Mouse (Mus musculus) ovary, adult 18-20 months (tissue): ENCODE measurements around the gene Hist1h2ag.

ENCODE experiments used
- DNase-seq: peaks from one replicate; pipeline ENCODE4 v3.0.0; 2022; ENCODE audit warnings: low spot score, mixed read lengths

Gene Hist1h2ag

DNA sequence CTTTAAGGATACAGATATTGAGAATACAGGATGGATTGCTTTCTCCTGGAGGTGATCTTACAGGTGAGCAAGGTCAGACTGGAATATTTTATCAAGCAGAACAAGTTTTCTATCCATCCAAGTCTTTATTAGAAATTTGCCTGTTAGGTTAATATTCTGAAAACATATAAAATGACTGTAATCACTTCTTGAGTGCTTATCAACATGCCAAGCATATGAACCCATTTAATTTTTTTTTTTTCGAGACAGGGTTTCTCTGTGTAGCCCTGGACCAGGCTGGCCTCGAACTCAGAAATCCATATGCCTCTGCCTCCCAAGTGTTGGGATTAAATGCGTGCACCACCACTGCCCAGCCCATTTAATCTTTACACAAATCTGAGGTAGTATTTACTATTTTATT lies 5.8 kb downstream of the Hist1h2ag start:
- DNase-seq, result no peak

DNA sequence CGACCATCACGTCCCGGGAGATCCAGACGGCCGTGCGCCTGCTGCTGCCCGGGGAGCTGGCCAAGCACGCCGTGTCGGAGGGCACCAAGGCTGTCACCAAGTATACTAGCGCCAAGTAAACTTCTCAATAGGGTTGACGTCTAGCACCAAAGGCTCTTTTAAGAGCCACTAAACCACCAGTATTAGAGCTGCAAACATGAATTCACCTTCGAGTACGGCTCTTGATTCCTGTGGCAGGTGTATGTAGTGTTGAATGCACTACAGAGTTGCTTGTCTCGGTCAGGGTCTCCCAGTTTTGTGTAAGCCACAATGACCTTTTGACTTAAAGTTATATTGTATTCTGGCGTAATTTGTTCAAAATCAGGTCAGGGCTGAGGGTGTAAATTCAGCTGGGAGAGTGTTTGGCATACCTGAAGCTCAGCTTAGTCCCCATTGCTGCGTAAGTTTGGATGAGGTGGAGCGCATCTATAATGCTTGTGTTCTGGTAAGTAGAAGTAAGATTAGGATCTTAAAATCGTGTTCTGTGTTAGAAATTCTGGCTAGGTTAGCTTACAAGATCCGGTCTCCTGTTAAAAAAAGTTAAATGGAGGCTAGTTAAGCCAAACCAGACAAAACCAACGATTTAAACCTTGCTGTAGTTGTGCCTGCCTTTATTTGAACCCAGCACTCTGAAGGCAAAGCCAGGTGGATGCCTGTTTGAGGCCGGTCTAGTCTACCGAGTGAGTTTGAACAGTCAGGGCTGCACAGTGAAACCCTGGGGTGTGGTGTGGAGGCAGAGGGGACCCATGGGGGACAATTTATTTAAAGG lies 6.4 kb downstream of the Hist1h2ag start:
- DNase-seq, result no peak

DNA sequence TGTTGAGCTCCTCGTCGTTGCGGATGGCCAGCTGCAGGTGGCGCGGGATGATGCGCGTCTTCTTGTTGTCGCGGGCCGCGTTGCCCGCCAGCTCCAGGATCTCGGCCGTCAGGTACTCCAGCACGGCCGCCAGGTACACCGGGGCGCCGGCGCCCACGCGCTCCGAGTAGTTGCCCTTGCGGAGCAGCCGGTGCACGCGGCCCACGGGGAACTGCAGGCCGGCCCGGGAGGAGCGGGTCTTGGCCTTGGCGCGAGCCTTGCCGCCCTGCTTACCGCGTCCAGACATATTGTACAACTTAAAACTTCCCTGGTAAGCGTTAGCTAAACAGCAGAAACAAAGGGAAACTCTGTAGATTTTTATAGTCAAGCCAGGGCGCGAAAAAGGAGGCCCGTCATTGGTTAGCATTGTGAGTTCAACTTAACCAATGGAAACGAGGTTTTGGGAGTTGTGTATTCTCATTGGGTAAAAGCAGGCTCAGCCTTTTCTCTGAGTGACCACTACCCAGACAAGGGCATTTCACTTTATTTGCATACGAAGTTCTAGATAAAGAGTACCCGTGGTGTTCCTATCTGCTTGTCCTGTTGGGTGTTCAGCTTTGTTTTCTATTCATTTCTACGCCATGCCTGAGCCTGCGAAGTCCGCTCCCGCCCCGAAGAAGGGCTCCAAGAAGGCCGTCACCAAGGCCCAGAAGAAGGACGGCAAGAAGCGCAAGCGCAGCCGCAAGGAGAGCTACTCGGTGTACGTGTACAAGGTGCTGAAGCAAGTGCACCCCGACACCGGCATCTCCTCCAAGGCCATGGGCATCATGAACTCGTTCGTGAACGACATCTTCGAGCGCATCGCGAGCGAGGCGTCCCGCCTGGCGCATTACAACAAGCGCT lies 7.2 kb downstream of the Hist1h2ag start, which contains the start of the genes Hist1h2ah and Hist1h2bk:
TSS of gene Hist1h2ah (minus strand) at position 302 of the 882 bp plus-strand sequence.
TSS of gene Hist1h2bk (plus strand) at position 604 of the 882 bp plus-strand sequence.
- DNase-seq, result peak; percentile 77

DNA sequence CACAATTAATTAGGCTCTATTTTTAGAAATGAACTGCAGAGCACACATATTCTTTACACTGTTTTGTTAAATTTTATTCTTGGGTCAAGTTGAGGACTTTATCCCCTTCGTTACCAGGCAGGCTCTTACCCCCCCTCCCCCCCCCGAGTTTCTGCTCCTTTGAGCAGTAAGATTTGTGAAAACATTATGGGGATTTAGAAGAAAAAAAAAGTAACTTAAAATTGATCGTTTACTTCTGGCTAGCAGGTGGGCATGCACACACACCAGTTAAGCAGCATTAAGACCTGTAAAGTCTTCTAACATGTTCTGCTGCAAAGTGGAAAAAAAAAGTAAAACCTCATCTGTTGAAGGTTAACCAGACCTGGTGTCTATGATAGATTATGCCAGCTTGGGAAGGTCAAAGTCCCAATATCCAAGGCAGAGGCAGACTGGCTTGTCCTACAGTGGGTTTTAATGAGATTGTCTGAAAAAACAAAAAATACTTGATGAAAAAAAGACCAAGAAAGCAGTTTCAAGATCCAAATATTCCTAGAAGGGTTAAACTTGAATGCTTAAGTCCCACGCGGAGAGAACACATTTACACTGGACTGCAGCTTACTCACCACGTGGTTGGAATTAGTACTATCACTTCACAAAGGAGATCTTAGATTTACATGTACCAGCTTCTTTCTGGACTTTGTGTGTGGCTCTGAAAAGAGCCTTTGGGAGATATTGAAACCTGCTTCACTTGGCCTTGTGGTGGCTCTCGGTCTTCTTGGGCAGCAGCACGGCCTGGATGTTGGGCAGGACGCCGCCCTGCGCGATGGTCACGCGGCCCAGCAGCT lies 8.1 kb downstream of the Hist1h2ag start:
- no peak for DNase-seq

DNA sequence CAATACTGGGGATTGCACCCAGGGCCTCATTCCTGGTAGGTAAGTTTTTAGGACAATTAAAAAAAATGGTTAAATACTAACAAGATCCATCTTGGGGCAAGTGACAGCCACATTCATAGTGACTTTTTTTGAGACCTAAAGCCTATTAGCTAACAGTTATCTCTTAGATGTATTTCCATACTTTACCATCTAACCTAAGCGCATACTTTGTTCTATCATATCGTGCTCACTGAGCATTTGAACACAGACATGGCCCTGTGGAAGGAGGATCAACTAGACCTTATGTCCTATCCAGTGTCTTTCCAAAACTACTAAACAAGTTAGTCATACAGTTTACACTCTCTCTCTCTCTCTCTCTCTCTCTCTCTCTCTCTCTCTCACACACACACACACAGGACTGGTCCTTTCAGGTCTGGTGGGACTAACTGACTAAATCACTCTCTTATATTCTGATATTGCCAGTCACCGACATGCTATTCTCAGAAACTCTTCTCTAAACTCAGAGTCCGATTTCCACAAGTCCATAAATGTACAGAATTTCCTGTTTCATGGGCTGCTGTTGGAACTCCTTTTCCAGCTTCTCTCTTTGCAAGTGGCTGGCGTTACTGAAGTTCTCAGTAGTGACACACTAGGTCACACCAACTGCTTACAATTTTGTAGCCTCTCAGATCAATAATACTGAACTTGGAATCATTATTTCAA lies 8.9 kb downstream of the Hist1h2ag start:
- no peak for DNase-seq

DNA sequence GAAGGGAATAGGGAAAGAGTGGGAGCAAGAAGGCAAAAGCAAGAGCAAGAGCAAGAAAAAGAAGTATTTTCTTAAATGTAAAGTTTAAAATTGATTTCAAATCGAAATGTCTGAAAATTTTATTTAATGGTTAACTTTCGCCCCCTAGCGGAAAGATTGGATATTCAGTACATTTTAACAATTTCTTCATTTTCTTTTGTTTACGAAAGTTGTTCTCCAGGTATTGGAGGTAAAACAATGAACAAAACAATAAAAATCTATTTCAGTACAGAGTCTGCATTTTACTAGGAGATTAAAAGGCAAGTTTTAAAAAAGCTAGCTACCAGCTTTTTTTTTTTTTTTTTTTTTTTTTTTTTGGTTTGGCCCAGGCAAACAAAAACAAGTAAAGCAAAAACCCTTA lies 12.3 kb downstream of the Hist1h2ag start:
- no peak for DNase-seq

DNA sequence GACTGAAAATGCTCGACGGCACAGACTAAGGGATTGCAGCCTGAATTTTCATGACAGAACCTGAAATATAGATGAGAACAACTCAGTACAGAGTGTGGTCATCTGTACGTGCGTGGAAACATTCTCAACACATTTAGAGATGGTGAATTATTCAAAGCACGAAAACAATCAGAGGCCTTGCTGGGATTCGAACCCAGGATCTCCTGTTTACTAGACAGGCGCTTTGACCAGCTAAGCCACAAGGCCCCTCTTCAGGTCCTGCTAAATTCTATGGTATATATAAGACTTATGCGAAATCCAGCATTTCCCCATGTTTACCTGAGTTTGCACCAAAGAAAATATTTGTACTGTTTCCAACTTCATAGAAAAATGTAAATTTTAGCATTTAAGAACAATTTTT lies 12.8 kb downstream of the Hist1h2ag start:
- DNase-seq, result no peak

DNA sequence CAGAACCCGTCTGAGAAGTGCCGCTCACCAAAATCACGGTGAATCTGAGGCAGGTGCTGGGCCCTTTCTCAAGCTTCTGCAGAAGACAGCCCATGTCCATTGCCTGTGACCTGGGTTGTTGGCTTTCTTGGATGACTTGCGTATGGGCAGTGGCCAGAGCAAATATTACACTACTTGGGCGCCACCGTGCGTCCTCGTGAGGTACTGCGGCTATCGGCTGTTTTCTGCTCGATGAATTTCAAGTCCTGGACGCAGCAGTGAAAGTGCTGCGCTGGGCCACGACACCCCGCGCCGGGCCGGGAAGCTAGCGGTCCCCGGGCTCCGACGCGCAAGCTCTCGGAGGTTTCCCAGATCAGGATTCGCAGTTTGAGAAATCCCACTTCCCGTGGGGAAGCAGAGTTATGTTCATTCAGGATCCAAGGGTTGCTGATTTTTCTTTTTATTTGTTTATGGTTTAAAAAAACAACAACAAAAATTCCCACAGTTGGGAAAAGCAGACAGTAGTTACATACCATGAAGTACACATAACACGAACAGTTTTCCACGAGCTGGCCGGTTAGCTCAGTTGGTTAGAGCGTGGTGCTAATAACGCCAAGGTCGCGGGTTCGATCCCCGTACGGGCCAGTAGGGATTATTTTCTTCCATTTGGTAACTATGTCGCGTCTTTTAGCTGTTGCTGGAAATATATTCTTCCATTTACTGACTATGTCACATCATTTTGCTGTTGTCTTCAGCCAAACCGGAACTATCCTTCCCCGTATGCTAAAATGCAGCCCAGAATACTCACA lies 13.9 kb downstream of the Hist1h2ag start:
- peak; percentile 84 for DNase-seq

DNA sequence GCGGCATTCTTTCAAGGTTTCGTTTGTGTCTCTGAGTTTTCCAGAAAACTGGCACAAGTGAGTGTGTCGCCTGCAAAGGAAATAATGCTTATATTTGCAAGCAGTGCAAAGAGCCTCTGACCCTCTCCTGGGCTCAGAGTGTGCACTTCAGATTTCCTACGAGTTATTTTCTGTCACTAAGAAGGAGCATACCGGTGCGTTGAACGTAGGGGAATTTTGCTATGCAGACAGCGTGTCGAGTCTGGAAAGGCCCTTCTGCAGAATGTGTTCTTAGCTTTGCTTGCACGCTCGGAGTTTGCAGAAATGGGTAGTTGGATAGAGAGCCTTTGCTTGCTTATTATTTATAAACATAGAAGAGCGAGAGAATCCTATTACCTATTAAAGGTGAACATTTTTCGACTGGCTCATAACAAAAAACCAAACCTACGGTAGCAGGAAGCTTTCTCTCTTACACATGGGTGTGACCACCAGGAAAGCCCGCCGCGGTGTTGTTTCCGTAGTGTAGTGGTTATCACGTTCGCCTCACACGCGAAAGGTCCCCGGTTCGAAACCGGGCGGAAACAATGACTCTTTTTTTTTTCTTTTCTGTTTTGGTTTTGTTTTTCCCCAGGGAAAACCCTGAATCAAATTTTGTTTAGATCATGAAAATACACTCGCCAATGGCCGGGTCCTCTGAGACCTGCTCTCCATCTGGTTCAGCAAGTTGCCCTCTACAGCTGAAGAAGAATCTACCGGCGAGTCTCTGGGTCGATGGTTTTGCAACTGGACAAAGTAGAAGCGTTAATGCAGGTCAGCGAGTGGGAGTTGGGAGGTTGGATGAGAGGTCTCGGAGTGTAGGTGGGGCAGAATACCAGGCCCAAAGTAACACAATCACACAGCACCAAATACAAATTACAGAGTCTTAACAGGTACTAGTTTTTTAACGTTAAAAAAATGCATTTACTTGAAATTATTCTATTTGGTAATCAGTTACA lies 16.4 kb downstream of the Hist1h2ag start:
- DNase-seq, result no peak

DNA sequence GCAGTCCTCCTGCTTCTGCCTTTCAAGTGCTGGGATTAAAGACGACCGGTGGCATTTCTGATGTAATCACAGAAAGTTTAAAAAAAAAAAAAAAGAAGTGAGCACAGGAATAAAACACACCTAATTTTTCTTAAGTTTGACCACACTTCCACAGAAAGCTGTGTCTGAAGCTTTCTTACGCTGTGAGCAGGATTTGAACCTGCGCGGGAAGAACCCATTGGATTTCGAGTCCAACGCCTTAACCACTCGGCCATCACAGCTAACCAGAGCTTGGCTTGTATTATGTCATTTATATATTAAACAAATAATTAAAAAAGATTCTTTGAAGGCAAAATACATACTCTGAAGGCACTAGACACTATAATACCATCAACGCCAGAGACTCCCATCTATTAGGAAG lies 20.5 kb downstream of the Hist1h2ag start:
- DNase-seq, result peak; percentile 42

DNA sequence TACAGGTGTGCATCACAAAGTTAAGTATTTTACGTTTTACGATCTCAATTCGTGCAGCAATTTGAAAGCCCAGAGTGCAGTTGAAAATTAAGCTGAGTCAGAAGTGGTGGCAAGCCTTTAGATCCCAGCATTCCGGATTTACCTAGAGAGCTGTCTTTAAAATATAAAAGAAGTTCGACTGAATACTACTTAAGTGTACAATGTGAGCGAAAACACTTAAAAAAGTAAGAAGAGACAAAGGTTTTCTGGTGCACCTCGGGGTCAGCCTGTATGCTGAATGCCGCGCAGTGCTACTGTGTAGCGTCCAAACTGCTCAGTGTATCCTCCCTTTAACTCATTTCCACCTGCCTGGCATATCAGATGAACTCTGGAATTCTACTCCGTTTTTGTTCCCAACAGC lies 21.2 kb downstream of the Hist1h2ag start:
- no peak for DNase-seq

DNA sequence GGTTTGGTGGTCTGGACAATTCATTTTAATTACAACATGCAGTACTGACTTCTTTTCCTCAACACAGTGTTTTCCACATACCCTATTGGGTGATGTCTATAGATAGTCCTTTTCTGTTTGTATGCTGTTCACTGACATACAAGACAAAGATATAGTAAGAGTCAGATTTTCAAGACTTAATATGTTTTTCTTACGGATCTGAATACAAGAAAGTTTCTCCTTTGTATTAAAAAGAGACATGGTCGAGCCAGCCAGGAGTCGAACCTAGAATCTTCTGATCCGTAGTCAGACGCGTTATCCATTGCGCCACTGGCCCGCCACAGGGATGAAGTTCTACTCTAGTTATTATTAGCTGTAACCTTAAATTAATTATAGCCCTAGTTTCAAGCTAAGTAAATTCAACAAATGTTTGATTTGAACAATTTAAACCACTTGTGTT lies 21.8 kb downstream of the Hist1h2ag start:
- no peak for DNase-seq

DNA sequence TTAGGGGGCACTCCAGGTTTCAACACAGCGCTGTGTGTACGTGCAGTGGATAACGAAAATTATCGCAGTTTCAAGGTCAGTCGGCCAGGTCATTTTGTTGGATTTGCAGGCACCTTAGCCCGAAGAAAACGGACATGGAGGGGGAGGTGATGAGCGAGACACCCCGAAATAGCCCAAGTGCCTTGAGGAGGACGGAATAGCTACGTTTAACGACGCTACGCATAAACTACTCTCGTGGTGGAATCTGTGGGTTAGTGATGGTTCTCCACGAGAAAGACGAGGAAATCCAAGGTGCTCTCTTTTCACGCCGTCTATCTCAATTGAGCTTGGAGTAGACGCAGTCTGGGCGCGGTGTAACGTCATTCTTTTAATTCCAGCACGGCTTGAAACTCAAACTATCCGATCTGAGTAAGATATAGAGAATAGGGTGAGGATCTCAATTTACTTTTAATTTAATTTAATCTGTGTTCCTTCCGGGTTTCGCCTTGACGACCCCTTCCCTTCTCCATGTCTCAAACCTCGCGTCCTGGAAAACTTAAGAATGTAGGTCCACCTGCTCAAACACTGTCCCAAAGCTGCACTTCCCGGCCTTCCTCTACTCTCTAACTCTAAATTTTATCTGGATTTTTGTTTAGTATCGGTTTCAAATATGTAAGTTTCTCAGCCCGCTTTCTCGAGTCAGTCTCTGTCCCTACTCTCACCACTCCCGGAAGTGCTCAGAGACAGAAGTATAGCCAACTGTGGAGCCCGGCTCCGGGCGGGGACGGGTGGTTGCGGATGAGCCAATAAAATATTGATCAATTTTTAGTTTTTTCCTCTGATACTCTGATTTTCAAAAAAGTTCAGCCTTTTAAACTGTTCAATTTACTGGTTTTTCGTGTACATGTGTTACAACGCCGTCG lies 22.6 kb downstream of the Hist1h2ag start:
- DNase-seq, result no peak

DNA sequence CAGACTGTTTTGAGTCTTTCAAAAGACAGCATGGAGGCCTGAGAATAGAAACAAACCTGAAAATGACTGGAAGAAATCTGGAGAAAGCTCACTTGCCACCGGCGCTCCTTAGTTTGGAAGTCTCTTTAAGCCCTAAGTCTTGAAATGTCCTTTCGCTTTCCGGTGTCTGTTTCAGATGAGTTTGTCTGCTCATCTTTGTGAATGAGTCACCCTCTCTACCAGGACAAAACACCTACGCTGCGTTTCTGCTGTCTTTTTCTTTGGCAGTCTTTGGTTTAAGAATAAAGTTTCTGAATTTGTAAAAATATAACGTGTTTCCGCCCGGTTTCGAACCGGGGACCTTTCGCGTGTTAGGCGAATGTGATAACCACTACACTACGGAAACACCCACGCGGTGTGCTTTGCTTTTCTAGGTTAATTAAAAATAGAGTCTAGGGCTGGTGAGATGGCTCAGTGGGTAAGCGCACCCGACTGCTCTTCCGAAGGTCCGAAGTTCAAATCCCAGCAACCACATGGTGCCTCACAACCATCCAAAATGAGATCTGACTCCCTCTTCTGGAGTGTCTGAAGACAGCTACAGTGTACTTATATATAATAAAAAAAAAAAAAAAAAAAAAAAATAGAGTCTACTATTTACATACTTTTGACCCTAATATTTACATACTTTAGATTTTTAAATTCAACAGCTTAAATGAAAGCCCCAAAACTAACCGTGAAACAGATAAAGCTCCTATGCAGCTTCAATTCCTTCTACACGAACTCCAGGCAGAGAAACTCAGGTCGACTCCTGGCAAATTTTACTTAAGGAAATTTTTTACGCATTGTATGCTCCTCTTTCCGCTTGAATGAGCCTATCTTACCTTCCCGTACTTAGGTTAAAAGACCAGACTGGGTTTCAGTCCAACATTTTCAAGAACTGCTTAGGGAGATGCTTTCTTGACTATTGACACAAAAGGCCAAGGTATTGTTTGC lies 27.0 kb downstream of the Hist1h2ag start:
- DNase-seq, result peak; percentile 14

DNA sequence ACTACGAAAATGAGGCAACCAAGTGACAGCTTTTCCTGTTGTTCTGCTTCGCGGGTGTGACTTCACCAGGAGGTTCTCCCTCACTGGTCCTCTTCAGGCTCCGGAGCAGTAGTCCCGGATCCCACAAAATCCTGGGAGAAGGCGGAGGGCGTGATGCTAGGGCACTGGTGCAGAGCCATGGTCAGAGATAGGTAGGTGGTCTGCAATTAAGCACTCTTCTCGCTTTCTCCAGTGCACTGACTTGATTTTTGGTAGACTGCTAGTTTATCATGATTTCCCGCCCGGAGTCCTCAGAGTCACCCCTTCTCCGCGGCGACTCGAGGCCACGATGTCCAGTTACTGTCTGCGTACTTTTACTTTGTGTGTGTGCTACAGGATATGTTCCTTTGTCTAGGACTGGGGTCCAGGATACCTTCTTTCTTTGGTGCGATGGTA lies 28.3 kb downstream of the Hist1h2ag start:
- no peak for DNase-seq

DNA sequence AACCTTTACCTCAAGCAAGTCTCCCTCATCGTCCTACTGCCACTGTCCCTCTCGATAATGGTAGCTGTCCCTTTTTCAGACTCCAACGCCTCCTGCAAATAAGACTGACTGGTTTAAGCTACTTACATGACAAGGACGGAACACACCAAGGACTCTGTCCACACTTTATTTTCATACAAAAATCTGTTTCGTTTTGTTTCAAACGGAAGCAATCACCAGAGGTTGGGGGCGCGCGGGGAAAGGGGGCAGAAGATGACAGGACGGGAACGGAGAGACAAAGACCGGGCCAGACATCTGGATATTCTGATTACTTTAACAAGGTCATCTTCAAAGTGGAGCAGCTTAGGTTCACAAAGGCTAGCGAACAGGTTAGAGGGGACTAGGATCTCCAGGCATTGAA lies 29.0 kb downstream of the Hist1h2ag start:
- DNase-seq, result no peak

DNA sequence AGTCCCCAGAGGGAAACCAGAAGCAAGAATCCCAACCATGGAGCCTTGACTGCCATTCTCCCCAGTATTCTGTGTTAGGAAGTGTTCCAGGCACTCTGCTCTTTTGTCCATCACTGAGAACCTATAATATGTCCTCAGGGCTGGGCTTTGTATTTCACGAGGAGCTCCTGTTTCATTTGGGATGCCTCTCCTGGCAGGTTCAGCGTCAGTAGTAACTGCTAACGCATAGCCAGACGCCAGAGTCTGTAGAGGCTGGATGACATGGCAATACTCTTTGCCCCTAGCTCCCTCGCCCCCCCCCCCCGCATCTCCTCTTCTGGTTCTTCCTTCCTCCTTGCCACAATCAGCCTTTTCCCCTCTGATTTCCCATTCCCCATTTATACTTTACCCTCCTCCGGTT lies 33.1 kb downstream of the Hist1h2ag start, which contains the start of gene Prss16:
TSS of gene Prss16 (minus strand) at position 101 of the 400 bp plus-strand sequence.
- DNase-seq, result no peak
